Mouse (Mus musculus): ENCODE results near the gene Rnf38. TPM values are rescaled to one million over a fixed set of nuclear protein-coding genes. Genes with fewer than 3 reads are reported as not detected.

The Rnf38 gene
- polyA plus RNA-seq, 1 experiment from 2014 or later = 24.3 TPM

DNA sequence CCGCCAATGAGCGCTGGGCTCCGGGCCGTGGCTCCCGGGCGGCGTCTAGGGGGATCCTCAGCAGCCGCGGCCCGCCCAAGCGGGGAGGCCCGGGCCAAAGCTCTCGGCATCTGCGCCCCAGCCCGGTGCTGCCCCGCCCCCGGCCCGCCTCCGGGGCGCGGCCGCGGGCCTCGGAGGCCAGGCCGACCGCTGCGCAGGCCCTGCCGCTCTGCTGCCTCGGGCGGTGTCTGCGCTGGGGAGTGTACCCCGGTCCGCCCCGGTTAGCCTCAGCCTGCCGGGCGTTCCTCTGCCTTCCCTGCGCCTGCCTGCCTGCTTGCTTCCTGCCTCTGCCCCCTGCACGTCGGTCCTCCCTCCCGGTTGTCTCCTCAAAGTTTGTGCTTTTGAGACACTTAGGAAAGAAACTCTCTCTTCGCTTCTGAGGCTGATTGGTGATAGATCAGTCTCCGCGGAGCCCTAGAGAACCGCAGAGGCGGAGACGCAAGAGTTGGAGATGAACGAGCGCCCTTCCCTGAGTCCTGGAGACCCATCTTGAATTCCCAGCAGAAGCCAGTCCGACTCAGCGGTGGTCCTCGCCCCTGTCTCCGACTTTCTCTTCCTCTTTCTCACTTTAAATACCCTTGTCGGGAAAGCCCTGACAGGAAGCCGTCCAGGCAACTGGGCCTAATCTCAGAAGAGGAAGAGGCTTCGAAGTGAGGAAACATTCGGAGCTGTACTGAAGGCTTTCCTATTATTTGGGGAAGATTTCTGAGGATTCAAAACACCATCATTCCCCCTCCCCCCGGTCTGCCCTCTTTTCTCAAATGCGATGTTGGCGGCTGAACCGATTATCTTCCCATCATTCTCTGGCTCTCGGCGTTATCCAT, 646 bp upstream of the Rnf38 start:
- Histone ChIP-seq H3K27me3 (replicated peaks; ENCODE audit: control insufficient read depth, insufficient read depth, low read length) (no peaks in the 10 kb centered on the region), H3K9me3 (ENCODE audit: control insufficient read depth, low read length) (no peaks in the 10 kb centered on the region), H3K36me3 (ENCODE audit: control insufficient read depth, insufficient read depth, low read length) (no peaks in the 10 kb centered on the region), H3K4me2 (ENCODE audit: low read depth, low read length) (peak overlapping the region; percentile 69), H3K4me3 (ENCODE audit: low read depth, low read length) (peak overlapping the region; percentile 82), H3K4me1 (ENCODE audit: control insufficient read depth, insufficient read depth, low read length) (peaks cover 9% of the 10 kb centered on the region), H3K9ac (ENCODE audit: low read depth, low read length) (peak overlapping the region; percentile 87), H3K27ac (replicated peaks; ENCODE audit: low read depth, low read length) (peak overlapping the region; percentile 95)
- peak; percentile 97 for DNase-seq (ENCODE audit: low spot score)
- under 1% methylated on average over 25 of the region's 62 CpGs for WGBS
- ATAC-seq (ENCODE audit: low read depth) = peak; percentile 99

DNA sequence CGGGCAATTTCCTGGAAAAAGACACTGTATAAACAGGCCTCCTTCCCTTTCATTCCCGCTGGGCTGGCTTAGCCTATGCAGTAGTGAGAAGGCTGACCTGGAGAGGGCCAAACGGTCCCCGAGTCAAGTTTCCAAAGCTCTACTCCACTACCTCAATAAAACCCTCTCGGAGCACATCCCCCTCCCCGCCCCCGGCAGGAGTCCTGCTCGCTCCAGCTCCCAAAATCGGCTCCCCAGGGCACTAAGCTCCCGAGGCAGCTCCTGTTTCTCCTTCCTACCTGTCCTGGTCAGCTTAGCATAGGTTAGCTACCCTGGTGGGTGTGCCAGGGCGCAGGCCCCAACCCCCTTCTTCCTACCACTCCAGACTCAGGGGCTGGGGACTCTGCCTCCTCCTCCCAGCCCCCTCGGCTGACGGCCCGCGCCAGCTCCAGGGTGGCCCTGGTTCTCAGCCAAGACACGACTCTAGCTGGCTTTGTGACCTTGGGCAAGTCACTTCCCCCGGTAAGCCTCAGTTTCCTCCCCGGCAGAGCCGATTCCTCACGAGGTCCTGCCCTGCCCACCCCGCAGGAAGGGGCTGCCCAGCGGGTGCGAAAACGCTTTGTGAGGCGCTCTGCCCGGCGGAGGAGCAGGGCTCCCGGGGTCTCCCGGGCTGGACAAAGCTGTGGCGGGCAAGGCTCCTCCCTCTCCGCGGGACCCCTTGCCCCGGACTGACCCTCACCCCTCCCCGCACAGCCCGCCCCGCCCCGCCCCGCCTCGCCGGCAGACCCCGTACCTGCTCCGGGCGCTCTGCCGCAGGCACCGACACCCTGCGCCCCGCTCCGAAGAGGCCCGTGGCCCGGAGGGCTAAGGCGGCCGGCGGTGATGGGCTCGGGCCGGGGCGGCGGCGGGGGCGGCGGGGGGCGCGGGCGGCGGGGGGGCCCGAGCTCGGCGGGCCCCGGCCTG, 547 bp downstream of the Rnf38 start:
- H3K4me3 ChIP-seq (ENCODE audit: low read depth, low read length) = peak overlapping the region; percentile 82
- no peaks in the 10 kb centered on the region for H3K36me3 ChIP-seq (ENCODE audit: control insufficient read depth, insufficient read depth, low read length)
- H3K9me3 ChIP-seq (ENCODE audit: control insufficient read depth, low read length) = no peaks in the 10 kb centered on the region
- DNase-seq (ENCODE audit: low spot score) (peak; percentile 51), ATAC-seq (ENCODE audit: low read depth) (peak; percentile 35)
- peak overlapping the region; percentile 95 for H3K27ac ChIP-seq (replicated peaks; ENCODE audit: low read depth, low read length)
- peak overlapping the region; percentile 83 for H3K4me2 ChIP-seq (ENCODE audit: low read depth, low read length)
- H3K9ac ChIP-seq (ENCODE audit: low read depth, low read length) = peak overlapping the region; percentile 87
- peaks cover 12% of the 10 kb centered on the region for H3K4me1 ChIP-seq (ENCODE audit: control insufficient read depth, insufficient read depth, low read length)
- WGBS = under 1% methylated on average over 28 of the region's 68 CpGs
- no peaks in the 10 kb centered on the region for H3K27me3 ChIP-seq (replicated peaks; ENCODE audit: control insufficient read depth, insufficient read depth, low read length)

DNA sequence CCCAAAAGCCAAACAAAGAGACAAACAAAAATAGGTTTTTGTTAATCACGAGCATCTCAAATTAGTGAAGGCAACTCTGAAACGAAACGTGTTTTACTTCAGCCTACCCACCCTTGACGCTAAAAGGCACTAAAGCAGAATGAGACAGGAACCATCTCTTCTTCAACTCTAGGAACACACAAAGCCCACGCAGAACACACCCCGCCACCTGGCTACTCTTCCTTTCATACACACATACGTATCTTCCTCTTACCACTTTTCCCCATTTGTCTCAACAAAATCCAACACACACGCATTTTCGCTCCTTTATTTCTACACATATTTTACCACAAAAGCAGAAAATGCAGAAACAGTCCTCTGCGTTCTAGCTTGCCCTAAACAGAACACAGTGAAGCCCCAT, 8.5 kb downstream of the Rnf38 start:
- Histone ChIP-seq H3K9ac (ENCODE audit: low read depth, low read length) (no peak overlapping the region), H3K27ac (replicated peaks; ENCODE audit: low read depth, low read length) (no peak overlapping the region), H3K4me2 (ENCODE audit: low read depth, low read length) (no peak overlapping the region), H3K9me3 (ENCODE audit: control insufficient read depth, low read length) (no peaks in the 10 kb centered on the region), H3K4me1 (ENCODE audit: control insufficient read depth, insufficient read depth, low read length) (peaks cover 15% of the 10 kb centered on the region), H3K4me3 (ENCODE audit: low read depth, low read length) (no peak overlapping the region), H3K36me3 (ENCODE audit: control insufficient read depth, insufficient read depth, low read length) (no peaks in the 10 kb centered on the region), H3K27me3 (replicated peaks; ENCODE audit: control insufficient read depth, insufficient read depth, low read length) (no peaks in the 10 kb centered on the region)
- DNase-seq (ENCODE audit: low spot score) = no peak
- WGBS = 89% methylated on average over 10 of the region's 10 CpGs
- ATAC-seq (ENCODE audit: low read depth) = no peak

DNA sequence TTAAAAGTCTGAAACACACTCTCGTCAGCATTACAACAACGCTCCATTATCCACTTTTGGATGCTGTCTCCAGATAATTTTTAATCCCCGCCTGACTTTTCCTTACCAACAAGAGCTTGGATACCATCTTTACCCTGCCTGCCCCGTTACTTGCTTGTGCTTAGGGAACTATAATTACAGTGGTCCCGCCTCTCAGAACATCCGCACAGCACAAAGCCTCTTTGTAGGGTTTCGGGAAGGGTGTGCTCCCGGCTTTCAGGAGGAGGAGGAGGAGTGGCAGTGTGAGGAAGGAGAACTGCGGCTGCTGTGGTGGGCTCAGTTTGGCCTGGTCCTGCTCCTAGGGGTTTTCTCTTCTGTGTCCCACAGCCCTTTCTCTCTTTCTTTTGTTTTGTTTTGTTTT, 9.4 kb downstream of the Rnf38 start:
- H3K27ac ChIP-seq (replicated peaks; ENCODE audit: low read depth, low read length) = no peak overlapping the region; the same call in 1 of the 2 replicates
- no peaks in the 10 kb centered on the region for H3K9me3 ChIP-seq (ENCODE audit: control insufficient read depth, low read length)
- no peaks in the 10 kb centered on the region for H3K36me3 ChIP-seq (ENCODE audit: control insufficient read depth, insufficient read depth, low read length)
- H3K4me2 ChIP-seq (ENCODE audit: low read depth, low read length) = peak overlapping the region; percentile 27; the same call in 1 of the 2 replicates
- WGBS = 27% methylated on average over 9 of the region's 9 CpGs
- DNase-seq (ENCODE audit: low spot score) (peak; percentile 66), ATAC-seq (ENCODE audit: low read depth) (peak; percentile 41; the same call in 1 of the 2 replicates)
- no peak overlapping the region for H3K4me3 ChIP-seq (ENCODE audit: low read depth, low read length)
- H3K4me1 ChIP-seq (ENCODE audit: control insufficient read depth, insufficient read depth, low read length) = peaks cover 10% of the 10 kb centered on the region
- H3K9ac ChIP-seq (ENCODE audit: low read depth, low read length) = 0 out of 2 replicates have a peak overlapping the region, but pooled peaks have one; percentile 22
- H3K27me3 ChIP-seq (replicated peaks; ENCODE audit: control insufficient read depth, insufficient read depth, low read length) = no peaks in the 10 kb centered on the region

DNA sequence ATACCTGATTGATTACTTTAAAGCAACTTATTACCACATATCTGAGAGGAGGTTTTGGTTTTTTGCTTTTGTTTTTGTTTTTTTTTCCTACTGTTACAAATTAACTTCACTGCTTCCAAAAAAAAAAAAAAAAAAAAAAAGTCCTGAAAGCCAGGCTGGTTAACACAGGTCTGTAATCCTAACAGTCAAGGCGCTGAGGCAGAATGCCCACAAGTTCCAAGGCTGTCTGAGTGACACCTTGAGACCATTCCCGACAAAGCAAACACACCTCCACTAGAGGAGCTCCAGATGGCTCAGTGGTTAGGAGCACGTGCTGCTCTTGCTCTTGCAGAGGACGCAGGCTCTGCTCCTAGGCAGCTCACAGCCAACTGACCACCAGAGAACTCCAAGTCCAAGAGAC, 10.1 kb downstream of the Rnf38 start:
- Histone ChIP-seq H3K4me3 (ENCODE audit: low read depth, low read length) (no peak overlapping the region), H3K36me3 (ENCODE audit: control insufficient read depth, insufficient read depth, low read length) (no peaks in the 10 kb centered on the region), H3K27me3 (replicated peaks; ENCODE audit: control insufficient read depth, insufficient read depth, low read length) (no peaks in the 10 kb centered on the region), H3K4me2 (ENCODE audit: low read depth, low read length) (no peak overlapping the region), H3K9ac (ENCODE audit: low read depth, low read length) (no peak overlapping the region; the same call in 1 of the 2 replicates), H3K4me1 (ENCODE audit: control insufficient read depth, insufficient read depth, low read length) (peaks cover 7% of the 10 kb centered on the region), H3K9me3 (ENCODE audit: control insufficient read depth, low read length) (no peaks in the 10 kb centered on the region), H3K27ac (replicated peaks; ENCODE audit: low read depth, low read length) (no peak overlapping the region)
- DNase-seq (ENCODE audit: low spot score) (no peak), ATAC-seq (ENCODE audit: low read depth) (no peak)
- 51% methylated on average over 4 of the region's 4 CpGs for WGBS

DNA sequence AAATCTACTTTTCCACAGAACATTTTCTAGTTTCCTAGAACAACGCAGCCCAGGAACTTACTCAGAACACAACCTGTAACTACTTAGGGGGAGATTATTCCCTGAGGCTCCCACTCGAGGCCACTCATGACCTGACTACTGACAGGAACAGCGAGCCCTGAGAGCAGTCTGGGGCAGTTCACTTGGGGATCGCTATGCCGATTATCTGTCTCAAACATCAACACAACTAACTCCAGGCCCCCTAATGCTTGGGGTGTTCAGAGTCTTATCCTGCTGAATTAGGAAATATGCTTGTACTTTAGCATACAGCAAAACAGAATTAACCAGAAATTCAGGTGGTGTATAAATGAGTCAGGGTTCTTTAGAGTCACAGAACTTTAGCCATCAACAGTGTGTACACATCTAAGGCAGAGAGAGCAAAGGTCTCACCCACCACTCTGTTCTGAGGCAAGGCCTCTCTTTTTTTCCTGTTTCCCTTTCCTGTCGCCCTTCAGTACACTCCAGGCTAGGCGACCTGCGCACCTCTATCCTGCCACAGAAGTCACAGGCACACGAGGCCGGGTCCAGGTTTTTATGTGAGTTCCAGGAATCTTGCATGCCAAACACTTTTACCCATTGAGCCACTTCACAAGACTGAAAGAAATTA, 16.7 kb downstream of the Rnf38 start:
- Histone ChIP-seq H3K4me3 (ENCODE audit: low read depth, low read length) (no peak overlapping the region), H3K27ac (replicated peaks; ENCODE audit: low read depth, low read length) (no peak overlapping the region), H3K4me2 (ENCODE audit: low read depth, low read length) (no peak overlapping the region), H3K4me1 (ENCODE audit: control insufficient read depth, insufficient read depth, low read length) (no peaks in the 10 kb centered on the region), H3K36me3 (ENCODE audit: control insufficient read depth, insufficient read depth, low read length) (no peaks in the 10 kb centered on the region), H3K9me3 (ENCODE audit: control insufficient read depth, low read length) (no peaks in the 10 kb centered on the region), H3K9ac (ENCODE audit: low read depth, low read length) (no peak overlapping the region), H3K27me3 (replicated peaks; ENCODE audit: control insufficient read depth, insufficient read depth, low read length) (no peaks in the 10 kb centered on the region)
- no peak for DNase-seq (ENCODE audit: low spot score)
- ATAC-seq (ENCODE audit: low read depth) = no peak
- 45% methylated on average over 10 of the region's 10 CpGs for WGBS

DNA sequence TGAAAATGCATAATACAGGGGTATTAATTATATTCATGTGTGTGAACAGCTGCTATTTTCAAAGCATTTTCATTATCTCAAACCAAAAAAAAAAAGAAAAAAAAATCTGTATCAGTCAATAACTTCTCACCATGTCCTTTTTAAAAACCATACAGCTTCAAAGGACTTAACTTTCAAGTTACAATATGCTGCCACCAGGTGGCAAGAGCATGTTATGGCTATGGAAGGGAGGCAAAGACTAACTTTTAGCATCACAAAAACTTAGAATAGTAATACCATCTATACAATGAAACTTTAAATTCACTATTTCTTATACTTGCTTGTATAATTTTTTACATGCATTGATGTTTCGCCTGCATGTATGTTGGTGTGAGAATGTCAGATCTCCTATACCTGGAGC, 33.6 kb downstream of the Rnf38 start:
- Histone ChIP-seq H3K4me2 (ENCODE audit: low read depth, low read length) (no peak overlapping the region), H3K4me1 (ENCODE audit: control insufficient read depth, insufficient read depth, low read length) (no peaks in the 10 kb centered on the region), H3K9ac (ENCODE audit: low read depth, low read length) (no peak overlapping the region), H3K27me3 (replicated peaks; ENCODE audit: control insufficient read depth, insufficient read depth, low read length) (no peaks in the 10 kb centered on the region), H3K4me3 (ENCODE audit: low read depth, low read length) (no peak overlapping the region), H3K9me3 (ENCODE audit: control insufficient read depth, low read length) (no peaks in the 10 kb centered on the region), H3K36me3 (ENCODE audit: control insufficient read depth, insufficient read depth, low read length) (no peaks in the 10 kb centered on the region), H3K27ac (replicated peaks; ENCODE audit: low read depth, low read length) (no peak overlapping the region)
- peak; percentile 76 for DNase-seq (ENCODE audit: low spot score)
- WGBS = 86% methylated on average over 1 of the region's 1 CpGs
- no peak for ATAC-seq (ENCODE audit: low read depth)

DNA sequence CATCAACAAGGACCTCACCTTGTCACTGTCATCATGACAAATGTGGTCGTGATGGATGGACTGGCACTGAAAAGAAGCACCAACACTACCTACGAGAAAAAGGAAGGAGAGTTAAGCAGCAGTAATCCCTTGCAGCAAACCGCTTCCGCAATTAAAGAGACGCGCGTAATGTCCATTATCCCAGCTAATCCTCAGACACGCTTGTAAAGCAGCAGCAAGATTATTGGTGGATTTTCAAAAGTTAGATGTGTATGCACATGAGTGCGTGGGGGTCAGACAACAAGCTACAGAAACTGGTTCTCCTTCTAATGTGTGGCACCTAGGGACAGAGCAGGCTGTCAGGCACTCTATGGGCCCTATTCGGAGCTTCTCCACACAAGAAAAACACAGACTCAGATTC, 46.2 kb downstream of the Rnf38 start:
- H3K36me3 ChIP-seq (ENCODE audit: control insufficient read depth, insufficient read depth, low read length) = no peaks in the 10 kb centered on the region
- ATAC-seq (ENCODE audit: low read depth) (no peak), DNase-seq (ENCODE audit: low spot score) (no peak)
- no peak overlapping the region for H3K4me3 ChIP-seq (ENCODE audit: low read depth, low read length)
- H3K27ac ChIP-seq (replicated peaks; ENCODE audit: low read depth, low read length) = no peak overlapping the region
- WGBS = 74% methylated on average over 10 of the region's 10 CpGs
- H3K9ac ChIP-seq (ENCODE audit: low read depth, low read length) = no peak overlapping the region
- no peaks in the 10 kb centered on the region for H3K4me1 ChIP-seq (ENCODE audit: control insufficient read depth, insufficient read depth, low read length)
- no peak overlapping the region for H3K4me2 ChIP-seq (ENCODE audit: low read depth, low read length)
- no peaks in the 10 kb centered on the region for H3K9me3 ChIP-seq (ENCODE audit: control insufficient read depth, low read length)
- H3K27me3 ChIP-seq (replicated peaks; ENCODE audit: control insufficient read depth, insufficient read depth, low read length) = no peaks in the 10 kb centered on the region
